Mouse (Mus musculus): ENCODE measurements around the gene Gm3194. TPM values are rescaled to one million over a fixed set of nuclear protein-coding genes. Genes with fewer than 3 reads are reported as not detected.
"Not testable (repeated sequence)": the region's sequence is repeated elsewhere in the genome, so short reads cannot be mapped to it uniquely, and the experiment has no call there.

Gm3194 gene
- 0.30 TPM in 1 of 2 replicates, not detected in the other for polyA plus RNA-seq (2014; fragmentation: Nextera tagmentation; extraction: Ambion mirVana)

- WGBS = no CpG with 5 or more reads among the region's 3 CpGs
- not testable (repeated sequence) for H3K27ac ChIP-seq (replicated peaks in 1 of 2; ENCODE audit: control insufficient read depth in 1 of 2, insufficient read depth in 1 of 2, low read depth in 2 of 2, low read length in 2 of 2); H3K27me3 ChIP-seq (ENCODE audit: control insufficient read depth, insufficient read depth, low read length); ATAC-seq (ENCODE audit: insufficient number of reproducible peaks, insufficient read depth, low FRiP score, low read depth); H3K4me2 ChIP-seq (ENCODE audit: low read length); H3K9ac ChIP-seq (ENCODE audit: low read length); H3K9me3 ChIP-seq (ENCODE audit: control insufficient read depth, low read length); H3K4me1 ChIP-seq (ENCODE audit: control insufficient read depth in 2 of 2, insufficient read depth in 2 of 2, low read length in 2 of 2); H3K36me3 ChIP-seq (ENCODE audit: control insufficient read depth, insufficient read depth, low read length); H3K4me3 ChIP-seq (ENCODE audit: control insufficient read depth in 1 of 2, insufficient read depth in 1 of 2, low read depth in 1 of 2, low read length in 2 of 2)
Observed at GRCm38 (mm10) chr14:5455367-5455766, at the start of gene Gm3194. Gene Gm3194, minus strand, starts transcription at chr14:5455467.

GRCm38 (mm10) chr14:5501374-5501773, 46.1 kb upstream of the Gm3194 start, which contains the start of gene Gm3488:
Gene Gm3488, plus strand, starts transcription at chr14:5501674.
- not testable (repeated sequence) for H3K4me1 ChIP-seq (ENCODE audit: control insufficient read depth in 2 of 2, insufficient read depth in 2 of 2, low read length in 2 of 2); H3K36me3 ChIP-seq (ENCODE audit: control insufficient read depth, insufficient read depth, low read length); ATAC-seq (ENCODE audit: insufficient number of reproducible peaks, insufficient read depth, low FRiP score, low read depth); H3K4me3 ChIP-seq (ENCODE audit: control insufficient read depth in 1 of 2, insufficient read depth in 1 of 2, low read depth in 1 of 2, low read length in 2 of 2); H3K9me3 ChIP-seq (ENCODE audit: control insufficient read depth, low read length); H3K9ac ChIP-seq (ENCODE audit: low read length); H3K4me2 ChIP-seq (ENCODE audit: low read length); H3K27me3 ChIP-seq (ENCODE audit: control insufficient read depth, insufficient read depth, low read length); H3K27ac ChIP-seq (replicated peaks in 1 of 2; ENCODE audit: control insufficient read depth in 1 of 2, insufficient read depth in 1 of 2, low read depth in 2 of 2, low read length in 2 of 2)
- no CpG with 5 or more reads among the region's 35 CpGs for WGBS

- not testable (repeated sequence) for H3K4me1 ChIP-seq (ENCODE audit: control insufficient read depth in 2 of 2, insufficient read depth in 2 of 2, low read length in 2 of 2); H3K36me3 ChIP-seq (ENCODE audit: control insufficient read depth, insufficient read depth, low read length); ATAC-seq (ENCODE audit: insufficient number of reproducible peaks, insufficient read depth, low FRiP score, low read depth); H3K9me3 ChIP-seq (ENCODE audit: control insufficient read depth, low read length); H3K4me2 ChIP-seq (ENCODE audit: low read length); H3K4me3 ChIP-seq (ENCODE audit: control insufficient read depth in 1 of 2, insufficient read depth in 1 of 2, low read depth in 1 of 2, low read length in 2 of 2); H3K27me3 ChIP-seq (ENCODE audit: control insufficient read depth, insufficient read depth, low read length); H3K9ac ChIP-seq (ENCODE audit: low read length); H3K27ac ChIP-seq (replicated peaks in 1 of 2; ENCODE audit: control insufficient read depth in 1 of 2, insufficient read depth in 1 of 2, low read depth in 2 of 2, low read length in 2 of 2)
- WGBS = 74% methylated on average over 4 of the region's 5 CpGs
Observed at GRCm38 (mm10) chr14:5483907-5484306, 28.6 kb upstream of the Gm3194 start, which contains the start of gene Gm3187. Gene Gm3187, plus strand, starts transcription at chr14:5484207.

GRCm38 (mm10) chr14:5477730-5478129, 22.5 kb upstream of the Gm3194 start, which contains the start of gene Gm8246:
Gene Gm8246, minus strand, starts transcription at chr14:5477830.
- H3K36me3 ChIP-seq (ENCODE audit: control insufficient read depth, insufficient read depth, low read length); H3K4me2 ChIP-seq (ENCODE audit: low read length); H3K4me3 ChIP-seq (ENCODE audit: control insufficient read depth in 1 of 2, insufficient read depth in 1 of 2, low read depth in 1 of 2, low read length in 2 of 2); H3K9me3 ChIP-seq (ENCODE audit: control insufficient read depth, low read length); H3K4me1 ChIP-seq (ENCODE audit: control insufficient read depth in 2 of 2, insufficient read depth in 2 of 2, low read length in 2 of 2); H3K27ac ChIP-seq (replicated peaks in 1 of 2; ENCODE audit: control insufficient read depth in 1 of 2, insufficient read depth in 1 of 2, low read depth in 2 of 2, low read length in 2 of 2); H3K9ac ChIP-seq (ENCODE audit: low read length); H3K27me3 ChIP-seq (ENCODE audit: control insufficient read depth, insufficient read depth, low read length); ATAC-seq (ENCODE audit: insufficient number of reproducible peaks, insufficient read depth, low FRiP score, low read depth): not testable (repeated sequence)
- WGBS = no CpG with 5 or more reads among the region's 3 CpGs

- H3K4me3 ChIP-seq (ENCODE audit: control insufficient read depth in 1 of 2, insufficient read depth in 1 of 2, low read depth in 1 of 2, low read length in 2 of 2); H3K27ac ChIP-seq (replicated peaks in 1 of 2; ENCODE audit: control insufficient read depth in 1 of 2, insufficient read depth in 1 of 2, low read depth in 2 of 2, low read length in 2 of 2); H3K9me3 ChIP-seq (ENCODE audit: control insufficient read depth, low read length); H3K4me2 ChIP-seq (ENCODE audit: low read length); H3K27me3 ChIP-seq (ENCODE audit: control insufficient read depth, insufficient read depth, low read length); ATAC-seq (ENCODE audit: insufficient number of reproducible peaks, insufficient read depth, low FRiP score, low read depth); H3K4me1 ChIP-seq (ENCODE audit: control insufficient read depth in 2 of 2, insufficient read depth in 2 of 2, low read length in 2 of 2); H3K9ac ChIP-seq (ENCODE audit: low read length); H3K36me3 ChIP-seq (ENCODE audit: control insufficient read depth, insufficient read depth, low read length): not testable (repeated sequence)
- WGBS = no CpG with 5 or more reads among the region's 19 CpGs
Observed at GRCm38 (mm10) chr14:5460469-5460868, 5.2 kb upstream of the Gm3194 start.

GRCm38 (mm10) chr14:5388949-5389348, 66.3 kb downstream of the Gm3194 start, which contains the start of gene Gm3500:
Gene Gm3500, minus strand, starts transcription at chr14:5389049.
- not testable (repeated sequence) for H3K36me3 ChIP-seq (ENCODE audit: control insufficient read depth, insufficient read depth, low read length); H3K27ac ChIP-seq (replicated peaks in 1 of 2; ENCODE audit: control insufficient read depth in 1 of 2, insufficient read depth in 1 of 2, low read depth in 2 of 2, low read length in 2 of 2); H3K9me3 ChIP-seq (ENCODE audit: control insufficient read depth, low read length); H3K9ac ChIP-seq (ENCODE audit: low read length); H3K4me1 ChIP-seq (ENCODE audit: control insufficient read depth in 2 of 2, insufficient read depth in 2 of 2, low read length in 2 of 2); ATAC-seq (ENCODE audit: insufficient number of reproducible peaks, insufficient read depth, low FRiP score, low read depth); H3K4me3 ChIP-seq (ENCODE audit: control insufficient read depth in 1 of 2, insufficient read depth in 1 of 2, low read depth in 1 of 2, low read length in 2 of 2); H3K4me2 ChIP-seq (ENCODE audit: low read length); H3K27me3 ChIP-seq (ENCODE audit: control insufficient read depth, insufficient read depth, low read length)
- no CpG with 5 or more reads among the region's 37 CpGs for WGBS

Other genes with a start within 250 kb of the Gm3194 start
- gene Gm3526, start 194.9 kb downstream of the Gm3194 start, polyA plus RNA-seq (2014; fragmentation: Nextera tagmentation; extraction: Ambion mirVana) = not detected in 2 replicates
- not detected in 2 replicates for gene Gm3542, start 120.5 kb downstream of the Gm3194 start, polyA plus RNA-seq (2014; fragmentation: Nextera tagmentation; extraction: Ambion mirVana)
- not detected in 2 replicates for gene Gm3500, start 66.4 kb downstream of the Gm3194 start, polyA plus RNA-seq (2014; fragmentation: Nextera tagmentation; extraction: Ambion mirVana)
- not detected in 2 replicates for gene Gm8246, start 22.4 kb upstream of the Gm3194 start, polyA plus RNA-seq (2014; fragmentation: Nextera tagmentation; extraction: Ambion mirVana)
- gene Gm3187, start 28.7 kb upstream of the Gm3194 start, polyA plus RNA-seq (2014; fragmentation: Nextera tagmentation; extraction: Ambion mirVana) = not detected in 2 replicates
- 0.15 and 1.6 TPM in 2 replicates for gene Gm3488, start 46.2 kb upstream of the Gm3194 start, polyA plus RNA-seq (2014; fragmentation: Nextera tagmentation; extraction: Ambion mirVana)
- not detected in 2 replicates for gene Gm3532, start 83.0 kb upstream of the Gm3194 start, polyA plus RNA-seq (2014; fragmentation: Nextera tagmentation; extraction: Ambion mirVana)
- not detected in 2 replicates for gene Gm8265, start 177.6 kb upstream of the Gm3194 start, polyA plus RNA-seq (2014; fragmentation: Nextera tagmentation; extraction: Ambion mirVana)
- gene Gm9603, start 232.0 kb upstream of the Gm3194 start, polyA plus RNA-seq (2014; fragmentation: Nextera tagmentation; extraction: Ambion mirVana) = not detected in 2 replicates